Mouse (Mus musculus) neural tube, embryonic 12.5 days (tissue): ENCODE data around the gene Col6a5. TPM values are rescaled to one million over a fixed set of nuclear protein-coding genes. Genes with fewer than 3 reads are reported as not detected.
A peak's percentile ranks its signal among the peaks of the same experiment; 100 is the strongest.

Source experiments
- ATAC-seq: fragments of 200-750 bp; cut with Nextera tagmentation; 2 replicates; pipeline ENCODE4 v1.8.0; 2017; ENCODE audit warnings: low read depth, mild to moderate bottlenecking, moderate TSS enrichment, moderate library complexity; ENCODE audit not compliant: low FRiP score
- H3K27ac ChIP-seq: fragments of 300-500 bp; sonication (generic); 2 replicates; pipeline ENCODE4 v1.5.1; 2016
- H3K27me3 ChIP-seq: fragments of 300-500 bp; sonication (generic); replicated peaks from 2 replicates; pipeline ENCODE4 v1.6.1; 2016; ENCODE audit warnings: mild to moderate bottlenecking
- H3K36me3 ChIP-seq: fragments of 300-500 bp; sonication (generic); 2 replicates; pipeline ENCODE4 v1.6.1; 2016; ENCODE audit warnings: mild to moderate bottlenecking
- H3K4me1 ChIP-seq: fragments of 300-500 bp; sonication (generic); 2 replicates; pipeline ENCODE4 v1.6.1; 2016
- H3K4me2 ChIP-seq: fragments of 300-500 bp; sonication (generic); replicated peaks from 2 replicates; pipeline ENCODE4 v1.6.1; 2016; ENCODE audit warnings: mild to moderate bottlenecking
- H3K4me3 ChIP-seq: fragments of 300-500 bp; sonication (generic); 2 replicates; pipeline ENCODE4 v1.5.1; 2016
- H3K9ac ChIP-seq: fragments of 300-500 bp; sonication (generic); 2 replicates; pipeline ENCODE4 v1.6.1; 2016; ENCODE audit warnings: mild to moderate bottlenecking
- H3K9me3 ChIP-seq: fragments of 300-500 bp; sonication (generic); 2 replicates; pipeline ENCODE4 v1.6.1; 2016; ENCODE audit warnings: mild to moderate bottlenecking
- WGBS: fragments of 180-500 bp; shearing (Covaris S2); methylation state at CpG from one replicate; pipeline ENCODE4 v1.1.7; 2016; 5-methylcytosine and 5-hydroxymethylcytosine counted together
- polyA plus RNA-seq: library from polyadenylated mRNA; unstranded; fragments of >200 nt; fragmentation: Nextera tagmentation; extraction: Ambion mirVana; gene quantifications from 2 replicates; pipeline ENCODE4 v1.2.1, GENCODE M21; 2016

The Col6a5 gene
- polyA plus RNA-seq, 1 experiment from 2014 or later: 0.09 TPM

- WGBS: 85% methylated on average over 6 of the region's 6 CpGs
- H3K9me3 ChIP-seq: no peaks in the 10 kb centered on the region
- no peak overlapping the region for H3K4me2 ChIP-seq
- no peaks in the 10 kb centered on the region for H3K27me3 ChIP-seq
- no peak overlapping the region for H3K9ac ChIP-seq
- H3K27ac ChIP-seq: no peak overlapping the region
- ATAC-seq: no peak
- H3K4me3 ChIP-seq: no peak overlapping the region
- no peaks in the 10 kb centered on the region for H3K4me1 ChIP-seq
- no peaks in the 10 kb centered on the region for H3K36me3 ChIP-seq
Observed at GRCm38 (mm10) chr9:105907411-105907810, 53.0 kb downstream of the Col6a5 start.

GRCm38 (mm10) chr9:105887521-105887920 lies 72.9 kb downstream of the Col6a5 start:
- ATAC-seq: no peak
- H3K27me3 ChIP-seq: no peaks in the 10 kb centered on the region
- no peaks in the 10 kb centered on the region for H3K36me3 ChIP-seq
- no peaks in the 10 kb centered on the region for H3K9me3 ChIP-seq
- H3K27ac ChIP-seq: no peak overlapping the region
- no peak overlapping the region for H3K9ac ChIP-seq
- WGBS: 46% methylated on average over 2 of the region's 2 CpGs
- no peaks in the 10 kb centered on the region for H3K4me1 ChIP-seq
- H3K4me3 ChIP-seq: no peak overlapping the region
- H3K4me2 ChIP-seq: no peak overlapping the region

GRCm38 (mm10) chr9:105884656-105885430 lies 75.6 kb downstream of the Col6a5 start:
- Histone ChIP-seq H3K36me3 (no peaks in the 10 kb centered on the region), H3K9ac (no peak overlapping the region), H3K27me3 (no peaks in the 10 kb centered on the region), H3K4me2 (no peak overlapping the region), H3K4me3 (no peak overlapping the region), H3K4me1 (no peaks in the 10 kb centered on the region), H3K9me3 (no peaks in the 10 kb centered on the region), H3K27ac (no peak overlapping the region)
- 84% methylated on average over 17 of the region's 17 CpGs for WGBS
- no peak for ATAC-seq

- no peak for ATAC-seq
- Histone ChIP-seq H3K27me3 (no peaks in the 10 kb centered on the region), H3K27ac (no peak overlapping the region), H3K9me3 (no peaks in the 10 kb centered on the region), H3K9ac (no peak overlapping the region), H3K4me3 (no peak overlapping the region), H3K4me2 (no peak overlapping the region), H3K36me3 (no peaks in the 10 kb centered on the region), H3K4me1 (no peaks in the 10 kb centered on the region)
- WGBS: 84% methylated on average over 4 of the region's 4 CpGs
Observed at GRCm38 (mm10) chr9:105880743-105881142, 79.7 kb downstream of the Col6a5 start.

- H3K9ac ChIP-seq: no peak overlapping the region
- no peaks in the 10 kb centered on the region for H3K4me1 ChIP-seq
- H3K4me3 ChIP-seq: no peak overlapping the region
- H3K9me3 ChIP-seq: no peaks in the 10 kb centered on the region
- 74% methylated on average over 11 of the region's 11 CpGs for WGBS
- no peaks in the 10 kb centered on the region for H3K36me3 ChIP-seq
- no peak overlapping the region for H3K27ac ChIP-seq
- no peak for ATAC-seq
- H3K27me3 ChIP-seq: no peaks in the 10 kb centered on the region
- no peak overlapping the region for H3K4me2 ChIP-seq
Observed at GRCm38 (mm10) chr9:105878365-105879108, 81.9 kb downstream of the Col6a5 start.

GRCm38 (mm10) chr9:105876124-105876523 lies 84.3 kb downstream of the Col6a5 start:
- Histone ChIP-seq H3K27ac (no peak overlapping the region), H3K4me2 (no peak overlapping the region), H3K4me3 (no peak overlapping the region), H3K9ac (no peak overlapping the region), H3K4me1 (no peaks in the 10 kb centered on the region), H3K9me3 (no peaks in the 10 kb centered on the region), H3K36me3 (no peaks in the 10 kb centered on the region), H3K27me3 (no peaks in the 10 kb centered on the region)
- WGBS: 82% methylated on average over 4 of the region's 4 CpGs
- ATAC-seq: no peak

GRCm38 (mm10) chr9:105871643-105872042 lies 88.8 kb downstream of the Col6a5 start:
- no peak overlapping the region for H3K27ac ChIP-seq
- no peaks in the 10 kb centered on the region for H3K9me3 ChIP-seq
- no peak overlapping the region for H3K4me2 ChIP-seq
- H3K4me1 ChIP-seq: no peaks in the 10 kb centered on the region
- WGBS: 82% methylated on average over 14 of the region's 14 CpGs
- no peaks in the 10 kb centered on the region for H3K27me3 ChIP-seq
- no peak overlapping the region for H3K4me3 ChIP-seq
- ATAC-seq: no peak
- H3K9ac ChIP-seq: no peak overlapping the region
- H3K36me3 ChIP-seq: no peaks in the 10 kb centered on the region

GRCm38 (mm10) chr9:105857773-105858172 lies 102.7 kb downstream of the Col6a5 start:
- no peaks in the 10 kb centered on the region for H3K9me3 ChIP-seq
- no peaks in the 10 kb centered on the region for H3K27me3 ChIP-seq
- no peaks in the 10 kb centered on the region for H3K36me3 ChIP-seq
- no peaks in the 10 kb centered on the region for H3K4me1 ChIP-seq
- no peak overlapping the region for H3K4me2 ChIP-seq
- 17% methylated on average over 6 of the region's 6 CpGs for WGBS
- no peak overlapping the region for H3K4me3 ChIP-seq
- no peak overlapping the region for H3K9ac ChIP-seq
- no peak overlapping the region for H3K27ac ChIP-seq
- peak; percentile 48; the same call in 1 of the 2 replicates for ATAC-seq

- 96% methylated on average over 1 of the region's 1 CpGs for WGBS
- Histone ChIP-seq H3K9ac (no peak overlapping the region), H3K4me1 (no peaks in the 10 kb centered on the region), H3K4me2 (no peak overlapping the region), H3K27ac (no peak overlapping the region), H3K36me3 (no peaks in the 10 kb centered on the region), H3K27me3 (no peaks in the 10 kb centered on the region), H3K9me3 (no peaks in the 10 kb centered on the region), H3K4me3 (no peak overlapping the region)
- no peak for ATAC-seq
Observed at GRCm38 (mm10) chr9:105852778-105853065, 107.7 kb downstream of the Col6a5 start.

GRCm38 (mm10) chr9:105852015-105852777 lies 108.2 kb downstream of the Col6a5 start:
- WGBS: 86% methylated on average over 14 of the region's 14 CpGs

GRCm38 (mm10) chr9:105851011-105851410 lies 109.4 kb downstream of the Col6a5 start:
- Histone ChIP-seq H3K4me1 (no peaks in the 10 kb centered on the region), H3K27me3 (no peaks in the 10 kb centered on the region), H3K27ac (no peak overlapping the region), H3K36me3 (no peaks in the 10 kb centered on the region), H3K9ac (no peak overlapping the region), H3K4me3 (no peak overlapping the region), H3K9me3 (no peaks in the 10 kb centered on the region), H3K4me2 (no peak overlapping the region)
- 86% methylated on average over 3 of the region's 3 CpGs for WGBS
- ATAC-seq: no peak

More at GRCm38 (mm10) chr9:105852015-105852777, 108.2 kb downstream of the Col6a5 start:
- no peak for ATAC-seq
- H3K9ac ChIP-seq: no peak overlapping the region
- no peak overlapping the region for H3K4me2 ChIP-seq
- H3K4me3 ChIP-seq: no peak overlapping the region
- H3K36me3 ChIP-seq: no peaks in the 10 kb centered on the region
- H3K27ac ChIP-seq: no peak overlapping the region
- no peaks in the 10 kb centered on the region for H3K9me3 ChIP-seq
- no peaks in the 10 kb centered on the region for H3K4me1 ChIP-seq
- no peaks in the 10 kb centered on the region for H3K27me3 ChIP-seq

GRCm38 (mm10) chr9:105848396-105848795 lies 112.0 kb downstream of the Col6a5 start:
- Histone ChIP-seq H3K9ac (no peak overlapping the region), H3K27ac (no peak overlapping the region), H3K4me2 (no peak overlapping the region), H3K36me3 (no peaks in the 10 kb centered on the region), H3K9me3 (no peaks in the 10 kb centered on the region), H3K27me3 (no peaks in the 10 kb centered on the region), H3K4me1 (no peaks in the 10 kb centered on the region), H3K4me3 (no peak overlapping the region)
- 85% methylated on average over 4 of the region's 4 CpGs for WGBS
- no peak for ATAC-seq
